Mouse (Mus musculus) myocyte (in vitro differentiated cells): ENCODE results near the gene Atf7.

Experiments
- CEBPB ChIP-seq: IDR thresholded peaks from 2 replicates; pipeline ENCODE4 v1.6.1; 2011; ENCODE audit warnings: mild to moderate bottlenecking, moderate library complexity; ENCODE audit not compliant: poor library complexity, insufficient read depth, severe bottlenecking
- MYOG ChIP-seq, 3 experiments: IDR thresholded peaks; one replicate each; pipeline ENCODE4 v1.6.1; 2011; ENCODE audit warnings: control low read depth in 2 of 3, low read depth in 2 of 3, mild to moderate bottlenecking in 2 of 3; ENCODE audit not compliant: insufficient read length in 2 of 3, control insufficient read depth in 1 of 3, insufficient read depth in 1 of 3
- SRF ChIP-seq: IDR thresholded peaks from one replicate; pipeline ENCODE4 v1.6.1; 2011; ENCODE audit warnings: low read depth; ENCODE audit not compliant: control insufficient read depth, insufficient read length
- USF1 ChIP-seq: IDR thresholded peaks from one replicate; pipeline ENCODE4 v1.6.1; 2011; ENCODE audit warnings: low read depth, mild to moderate bottlenecking, control low read depth, moderate library complexity

DNA sequence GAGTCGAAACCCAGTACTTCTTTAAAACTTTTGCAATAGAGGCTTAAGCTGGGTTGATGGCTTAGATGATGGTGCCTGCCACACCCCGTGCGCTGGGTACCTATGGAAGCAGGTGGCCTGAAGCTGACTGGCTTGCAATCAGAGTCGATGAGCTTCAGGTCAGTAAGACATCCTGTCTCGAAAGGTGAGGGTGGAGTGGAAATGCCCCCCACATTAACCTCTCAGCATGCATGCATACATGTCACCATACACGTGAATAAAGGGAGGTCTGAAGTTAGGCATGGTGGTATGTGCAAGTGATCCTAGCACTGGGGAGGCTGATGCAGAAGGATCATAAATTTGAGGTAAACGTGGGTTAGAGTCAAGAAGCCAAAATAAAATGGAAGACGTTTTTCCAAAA lies 44.3 kb upstream of the Atf7 start:
- no peak for TF ChIP-seq CEBPB
- TF ChIP-seq MYOG (IDR thresholded peaks at IDR 0.05; ENCODE audit: control insufficient read depth in 1 of 3, insufficient read depth in 1 of 3, insufficient read length in 2 of 3, low read depth in 2 of 3): no peak
- TF ChIP-seq SRF: no peak
- TF ChIP-seq USF1: no peak
